Mouse (Mus musculus): Measurements from ENCODE around the gene Gm20425. TPM values are rescaled to one million over a fixed set of nuclear protein-coding genes. Genes with fewer than 3 reads are reported as not detected.

Gene Gm20425
- 4.6 and 4.7 TPM in 2 replicates for polyA plus RNA-seq (2015; fragmentation: Nextera tagmentation; extraction: Ambion mirVana)

DNA sequence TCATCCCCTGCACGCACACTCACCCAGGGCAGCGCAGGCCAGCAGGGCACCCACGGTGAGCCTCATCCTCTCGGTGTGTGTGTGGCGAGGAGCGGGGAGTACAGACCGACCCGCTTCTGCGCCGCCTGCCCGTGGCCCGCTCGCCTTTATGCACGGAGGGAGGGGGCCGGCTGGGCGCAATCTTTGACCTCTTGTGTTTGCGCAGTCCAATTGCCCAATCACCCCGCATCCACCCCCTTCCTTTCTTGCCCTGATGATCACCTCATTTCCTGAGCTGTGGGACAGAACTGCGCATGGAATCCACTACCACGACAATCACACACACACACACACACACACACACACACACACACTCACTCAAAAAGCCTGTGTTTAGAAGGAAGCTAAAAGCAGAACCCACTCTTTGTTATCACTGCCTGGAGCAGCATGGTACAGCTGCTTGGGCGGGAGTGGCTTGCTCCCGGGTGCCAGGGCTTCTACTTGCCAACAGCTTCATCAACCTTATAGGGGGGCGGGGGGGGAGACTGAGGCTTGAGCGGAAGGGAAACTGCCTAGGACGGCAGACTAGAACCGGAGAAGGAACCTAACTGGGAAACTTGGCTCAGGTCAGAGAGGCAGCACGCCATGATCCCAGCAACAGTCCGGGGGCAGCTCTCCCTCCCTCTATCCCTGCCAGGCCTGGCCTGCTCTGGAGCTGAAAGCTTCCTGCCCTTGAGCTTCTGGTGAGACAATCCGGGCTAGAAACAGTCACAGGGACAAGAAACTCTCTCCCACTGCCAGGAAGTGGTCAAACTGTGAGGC, at the start of gene Gm20425, which contains the start of gene Trf:
Gene Gm20425 (minus strand): TSS at position 157 of the 801 bp plus-strand sequence.
Gene Trf (minus strand): TSS at position 294 of the 801 bp plus-strand sequence.
- Histone ChIP-seq H3K4me1 (peaks cover 9% of the 10 kb centered on the region), H3K4me2 (replicated peaks) (peak within 1 kb of the TSS; percentile 31; the same call in 1 of the 2 replicates), H3K27ac (replicated peaks) (peak within 1 kb of the TSS; percentile 56), H3K27me3 (no peaks in the 10 kb centered on the region), H3K9ac (replicated peaks) (no peak within 1 kb of the TSS), H3K4me3 (peak within 1 kb of the TSS; percentile 16; the same call in 1 of the 2 replicates), H3K36me3 (no peaks in the 10 kb centered on the region), H3K9me3 (no peaks in the 10 kb centered on the region)
- 60% methylated on average over 29 of the region's 29 CpGs for WGBS
- ATAC-seq (replicated peaks) = peak; percentile 71; the same call in 1 of the 2 replicates

DNA sequence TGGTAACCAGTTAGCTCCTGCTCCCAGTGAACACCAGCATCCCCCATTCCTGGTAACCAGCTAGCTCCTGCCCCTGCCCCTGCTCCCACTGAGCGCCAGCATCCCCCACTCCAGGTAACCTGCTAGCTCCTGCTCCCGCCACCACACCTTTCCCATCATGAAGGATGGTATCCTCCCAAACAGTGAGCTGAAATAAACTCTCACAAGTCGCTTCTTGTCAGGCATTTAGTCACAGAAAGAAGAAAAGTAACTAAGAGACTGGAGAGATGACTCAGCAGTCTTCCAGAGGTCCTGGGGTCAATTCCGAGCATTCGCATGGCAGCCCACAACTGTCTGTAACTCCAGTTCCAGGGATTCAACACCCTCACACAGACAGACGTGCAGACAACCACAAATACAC, 46.8 kb upstream of the Gm20425 start:
- Histone ChIP-seq H3K27me3 (no peaks in the 10 kb centered on the region), H3K4me1 (no peaks in the 10 kb centered on the region), H3K9ac (replicated peaks) (no peak overlapping the region), H3K36me3 (no peaks in the 10 kb centered on the region), H3K4me3 (no peak overlapping the region), H3K27ac (replicated peaks) (no peak overlapping the region), H3K9me3 (no peaks in the 10 kb centered on the region), H3K4me2 (replicated peaks) (no peak overlapping the region)
- WGBS = 92% methylated on average over 6 of the region's 6 CpGs
- ATAC-seq (replicated peaks) = no peak

DNA sequence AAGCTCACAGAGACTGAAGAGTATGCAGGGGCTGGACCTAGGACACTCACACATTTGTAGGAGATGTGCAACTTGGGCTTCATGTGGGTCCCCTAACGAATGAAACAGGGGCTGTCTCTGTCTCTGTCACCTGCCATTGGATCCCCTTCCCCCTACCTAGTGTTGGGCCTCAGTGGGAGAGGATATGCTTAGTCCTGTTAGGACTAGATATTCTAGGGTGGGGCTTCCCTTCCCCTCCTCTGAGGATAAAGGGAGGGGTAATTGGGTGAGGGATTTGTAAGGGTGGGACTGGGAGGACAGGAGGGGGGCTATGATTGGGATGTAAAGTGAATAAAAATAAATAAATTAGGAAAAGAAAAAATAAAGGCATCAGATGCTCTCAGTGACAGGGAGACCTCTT, 45.6 kb upstream of the Gm20425 start:
- no peak overlapping the region for H3K4me3 ChIP-seq
- ATAC-seq (replicated peaks) = no peak
- H3K27ac ChIP-seq (replicated peaks) = no peak overlapping the region
- H3K4me1 ChIP-seq = peaks cover 5% of the 10 kb centered on the region; the same call in 1 of the 2 replicates
- H3K9me3 ChIP-seq = no peaks in the 10 kb centered on the region
- H3K4me2 ChIP-seq (replicated peaks) = no peak overlapping the region
- 63% methylated on average over 1 of the region's 1 CpGs for WGBS
- H3K36me3 ChIP-seq = no peaks in the 10 kb centered on the region
- no peaks in the 10 kb centered on the region for H3K27me3 ChIP-seq
- H3K9ac ChIP-seq (replicated peaks) = no peak overlapping the region

DNA sequence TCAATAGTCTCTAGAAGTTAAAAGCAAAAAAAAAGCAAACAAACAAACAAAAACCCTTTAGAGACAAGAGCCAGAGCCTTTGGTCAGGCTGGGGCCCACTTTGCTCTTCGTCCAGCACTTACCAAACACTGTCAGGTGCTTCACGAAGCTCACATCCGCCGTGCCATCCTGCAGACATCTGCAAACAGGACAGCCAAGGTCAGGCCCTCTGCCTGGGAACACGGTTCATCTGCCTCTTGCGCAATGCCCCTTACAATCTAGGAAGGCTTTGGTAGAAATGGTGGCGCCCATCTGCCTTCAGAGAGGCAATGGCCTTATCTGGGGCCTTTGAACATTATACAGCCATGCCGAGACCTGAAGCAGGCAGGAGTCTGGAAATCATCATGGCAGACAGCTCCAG, 44.7 kb upstream of the Gm20425 start:
- H3K4me3 ChIP-seq = no peak overlapping the region
- H3K36me3 ChIP-seq = no peaks in the 10 kb centered on the region
- H3K27ac ChIP-seq (replicated peaks) = no peak overlapping the region
- WGBS = 93% methylated on average over 8 of the region's 8 CpGs
- no peak for ATAC-seq (replicated peaks)
- H3K27me3 ChIP-seq = no peaks in the 10 kb centered on the region
- H3K9me3 ChIP-seq = no peaks in the 10 kb centered on the region
- H3K4me2 ChIP-seq (replicated peaks) = no peak overlapping the region
- no peak overlapping the region for H3K9ac ChIP-seq (replicated peaks)
- peaks cover 5% of the 10 kb centered on the region; the same call in 1 of the 2 replicates for H3K4me1 ChIP-seq

DNA sequence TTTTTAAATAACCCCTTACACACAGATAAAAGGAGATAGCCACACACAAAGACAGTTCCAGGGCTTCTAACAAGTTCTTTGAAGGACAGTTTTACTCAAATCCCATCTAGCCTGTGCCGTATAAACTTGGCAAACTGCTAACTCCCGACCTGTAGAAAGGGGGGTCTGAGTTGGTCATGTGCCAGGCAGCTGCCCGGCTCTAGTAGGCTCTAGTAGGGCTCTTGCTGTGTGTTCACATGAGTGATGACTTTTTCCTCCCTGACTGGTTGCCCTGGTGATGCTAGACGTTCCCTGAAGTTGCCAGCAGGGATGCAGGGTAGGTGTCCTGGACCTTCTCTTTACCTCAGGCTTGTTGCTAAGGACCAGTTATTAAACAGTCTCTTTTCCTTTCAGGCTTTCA, 41.0 kb upstream of the Gm20425 start:
- Histone ChIP-seq H3K4me1 (peaks cover 5% of the 10 kb centered on the region; the same call in 1 of the 2 replicates), H3K36me3 (no peaks in the 10 kb centered on the region), H3K4me2 (replicated peaks) (no peak overlapping the region), H3K27me3 (no peaks in the 10 kb centered on the region), H3K9me3 (no peaks in the 10 kb centered on the region), H3K4me3 (no peak overlapping the region), H3K27ac (replicated peaks) (no peak overlapping the region), H3K9ac (replicated peaks) (no peak overlapping the region)
- ATAC-seq (replicated peaks) = no peak
- WGBS = 25% methylated on average over 4 of the region's 4 CpGs

DNA sequence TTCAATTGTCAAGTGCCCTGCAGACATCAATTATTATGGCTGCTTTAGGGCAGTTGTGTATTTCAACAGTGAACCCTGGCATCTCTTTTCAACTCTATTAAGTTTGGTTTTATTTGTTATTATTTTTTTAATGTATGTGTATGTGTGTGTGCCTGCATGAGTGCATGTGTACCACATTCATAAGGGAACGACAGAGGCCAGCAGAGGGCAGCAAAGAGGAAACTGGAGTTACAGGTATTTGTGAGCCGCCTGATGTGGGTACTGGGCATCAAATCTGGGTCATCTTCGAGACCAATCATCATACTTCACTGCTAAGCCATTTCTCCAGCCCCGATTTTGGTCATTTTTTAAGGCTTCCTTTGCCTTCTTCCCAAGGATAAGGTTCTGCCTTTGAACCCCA, 35.7 kb upstream of the Gm20425 start:
- Histone ChIP-seq H3K27me3 (no peaks in the 10 kb centered on the region), H3K36me3 (no peaks in the 10 kb centered on the region), H3K4me2 (replicated peaks) (no peak overlapping the region), H3K9ac (replicated peaks) (no peak overlapping the region), H3K27ac (replicated peaks) (no peak overlapping the region), H3K9me3 (no peaks in the 10 kb centered on the region), H3K4me3 (no peak overlapping the region), H3K4me1 (no peaks in the 10 kb centered on the region)
- no peak for ATAC-seq (replicated peaks)
- whole genome bisulfite sequencing = 92% methylated on average over 4 of the region's 4 CpGs

DNA sequence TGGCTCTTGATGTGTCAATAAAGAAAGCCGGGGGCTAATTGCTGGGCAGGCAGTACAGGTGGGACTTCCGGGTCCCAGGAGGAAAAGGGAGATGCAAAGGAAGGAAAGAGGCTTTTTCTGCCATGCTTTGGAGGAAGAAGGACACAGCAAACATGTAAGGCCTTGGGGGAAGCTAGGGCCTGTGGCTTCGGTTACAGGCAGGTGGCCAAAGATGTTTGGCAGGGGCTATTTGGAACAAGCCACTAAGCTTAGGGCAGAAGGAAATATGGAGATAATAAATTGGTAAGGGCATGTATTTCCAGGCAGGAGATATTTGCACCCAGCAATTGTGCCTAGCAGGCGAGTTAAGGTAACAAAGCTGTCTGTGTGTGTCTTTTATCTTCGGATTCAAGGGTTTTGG, 22.8 kb upstream of the Gm20425 start:
- no peak overlapping the region for H3K4me2 ChIP-seq (replicated peaks)
- no peak for ATAC-seq (replicated peaks)
- no peak overlapping the region for H3K27ac ChIP-seq (replicated peaks)
- H3K36me3 ChIP-seq = no peaks in the 10 kb centered on the region
- H3K4me1 ChIP-seq = no peaks in the 10 kb centered on the region
- H3K4me3 ChIP-seq = no peak overlapping the region
- no peaks in the 10 kb centered on the region for H3K9me3 ChIP-seq
- no peaks in the 10 kb centered on the region for H3K27me3 ChIP-seq
- H3K9ac ChIP-seq (replicated peaks) = no peak overlapping the region
- WGBS = 71% methylated on average over 5 of the region's 5 CpGs

DNA sequence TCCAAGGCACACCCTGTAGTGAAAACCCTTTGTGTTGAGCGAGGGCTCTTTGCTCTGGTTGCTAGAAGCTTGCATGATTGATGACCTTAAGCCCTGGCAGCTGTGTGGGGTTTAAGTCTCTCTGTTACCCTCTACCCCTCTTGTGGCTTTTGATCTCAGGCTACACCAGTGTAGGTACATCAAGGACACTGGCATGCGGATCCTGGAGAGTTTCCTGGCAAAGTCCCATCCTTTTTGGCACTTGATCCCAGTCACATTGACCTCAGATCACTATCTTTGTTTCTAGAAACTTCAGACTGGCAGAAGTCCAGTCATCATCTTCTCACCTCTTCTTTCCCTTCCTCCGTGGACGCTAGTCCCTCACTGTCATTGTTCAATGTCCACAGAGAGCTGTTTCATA, 18.5 kb upstream of the Gm20425 start:
- no peaks in the 10 kb centered on the region for H3K36me3 ChIP-seq
- no peak for ATAC-seq (replicated peaks)
- H3K9me3 ChIP-seq = no peaks in the 10 kb centered on the region
- no peak overlapping the region for H3K4me3 ChIP-seq
- H3K9ac ChIP-seq (replicated peaks) = no peak overlapping the region
- no peaks in the 10 kb centered on the region for H3K27me3 ChIP-seq
- H3K4me2 ChIP-seq (replicated peaks) = no peak overlapping the region
- no peaks in the 10 kb centered on the region for H3K4me1 ChIP-seq
- 64% methylated on average over 4 of the region's 4 CpGs for WGBS
- no peak overlapping the region for H3K27ac ChIP-seq (replicated peaks)

DNA sequence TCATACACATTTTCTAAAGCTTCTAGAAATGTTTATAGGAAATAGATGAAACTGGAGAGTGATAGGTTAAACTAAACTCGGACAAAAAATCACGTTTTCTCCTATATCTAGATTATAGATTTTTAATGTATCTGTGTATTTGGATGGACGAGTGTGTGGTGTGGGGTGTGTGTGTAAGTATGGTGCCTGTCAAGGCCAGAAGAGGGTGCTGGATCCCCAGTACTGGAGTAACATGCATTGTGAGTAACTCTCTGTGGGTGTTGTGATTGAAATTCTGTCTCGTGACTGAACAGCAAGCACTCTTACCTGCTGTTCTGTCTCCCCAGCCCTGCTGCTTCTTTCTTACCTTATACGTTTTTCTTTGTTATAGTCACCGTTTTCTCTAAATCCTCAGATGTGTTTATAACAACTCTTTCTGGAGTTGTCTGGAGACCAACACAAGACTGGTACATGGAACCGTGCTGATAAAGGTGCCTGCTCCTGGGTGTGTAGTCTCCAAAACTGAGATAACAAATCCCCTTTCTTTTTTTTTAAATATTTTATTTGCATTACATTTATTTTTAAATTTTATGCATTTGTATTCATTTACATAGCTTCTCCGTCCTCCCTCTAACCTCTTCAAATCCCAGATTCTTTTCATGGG, 16.5 kb upstream of the Gm20425 start:
- ATAC-seq (replicated peaks) = no peak

DNA sequence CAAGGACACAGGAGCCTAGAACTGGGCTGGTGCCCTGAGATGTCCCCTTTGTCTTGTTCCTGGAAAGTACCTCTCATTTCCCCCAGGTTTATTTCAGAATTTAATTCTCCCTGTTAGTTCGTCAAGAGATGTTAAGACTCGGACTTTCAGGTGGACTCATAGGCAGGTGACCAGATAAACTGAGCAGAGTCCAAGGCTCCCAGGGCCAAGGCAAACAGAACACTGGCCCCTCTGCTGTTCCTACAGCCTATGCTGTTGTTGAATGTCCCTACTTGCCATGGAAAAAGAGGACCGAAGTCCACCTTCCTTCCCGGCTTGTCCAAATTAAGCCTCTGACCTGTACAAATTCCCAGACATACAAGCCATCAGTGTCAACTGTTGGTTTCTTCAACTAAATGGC, 13.5 kb upstream of the Gm20425 start:
- H3K4me2 ChIP-seq (replicated peaks) = no peak overlapping the region
- H3K27me3 ChIP-seq = no peaks in the 10 kb centered on the region
- H3K36me3 ChIP-seq = no peaks in the 10 kb centered on the region
- H3K27ac ChIP-seq (replicated peaks) = no peak overlapping the region
- no peak overlapping the region for H3K9ac ChIP-seq (replicated peaks)
- no peak overlapping the region for H3K4me3 ChIP-seq
- no peaks in the 10 kb centered on the region for H3K4me1 ChIP-seq
- no peak for ATAC-seq (replicated peaks)
- WGBS = 95% methylated on average over 4 of the region's 4 CpGs
- H3K9me3 ChIP-seq = no peaks in the 10 kb centered on the region

More for the DNA sequence above, 16.5 kb upstream of the Gm20425 start:
- Histone ChIP-seq H3K27me3 (no peaks in the 10 kb centered on the region), H3K4me3 (no peak overlapping the region), H3K27ac (replicated peaks) (no peak overlapping the region), H3K9me3 (no peaks in the 10 kb centered on the region), H3K4me1 (no peaks in the 10 kb centered on the region), H3K4me2 (replicated peaks) (no peak overlapping the region), H3K36me3 (no peaks in the 10 kb centered on the region), H3K9ac (replicated peaks) (no peak overlapping the region)
- 86% methylated on average over 8 of the region's 8 CpGs for WGBS

DNA sequence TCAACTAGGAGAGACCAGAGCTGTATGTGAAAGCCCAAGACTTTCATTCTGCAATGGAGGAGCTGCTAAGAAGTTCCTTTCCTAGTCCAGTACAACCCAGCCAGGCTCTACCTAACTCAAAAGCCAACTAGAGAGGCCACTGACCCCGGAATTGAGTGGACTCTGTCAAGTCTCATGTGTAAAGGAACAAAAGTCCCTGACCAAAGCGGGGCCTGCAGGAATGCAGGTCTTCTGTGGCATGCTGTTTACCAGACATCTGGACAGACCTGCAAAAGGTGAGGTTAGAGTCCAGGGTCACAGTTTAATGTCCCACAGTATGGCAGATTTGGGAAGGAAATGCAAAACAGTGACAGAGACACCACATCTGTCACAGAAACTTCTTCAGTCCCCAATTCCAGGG, 11.1 kb upstream of the Gm20425 start:
- H3K4me3 ChIP-seq = no peak overlapping the region
- 86% methylated on average over 2 of the region's 2 CpGs for WGBS
- H3K27me3 ChIP-seq = no peaks in the 10 kb centered on the region
- H3K4me2 ChIP-seq (replicated peaks) = no peak overlapping the region
- ATAC-seq (replicated peaks) = no peak
- no peaks in the 10 kb centered on the region for H3K9me3 ChIP-seq
- no peaks in the 10 kb centered on the region for H3K4me1 ChIP-seq
- H3K36me3 ChIP-seq = no peaks in the 10 kb centered on the region
- no peak overlapping the region for H3K27ac ChIP-seq (replicated peaks)
- no peak overlapping the region for H3K9ac ChIP-seq (replicated peaks)

DNA sequence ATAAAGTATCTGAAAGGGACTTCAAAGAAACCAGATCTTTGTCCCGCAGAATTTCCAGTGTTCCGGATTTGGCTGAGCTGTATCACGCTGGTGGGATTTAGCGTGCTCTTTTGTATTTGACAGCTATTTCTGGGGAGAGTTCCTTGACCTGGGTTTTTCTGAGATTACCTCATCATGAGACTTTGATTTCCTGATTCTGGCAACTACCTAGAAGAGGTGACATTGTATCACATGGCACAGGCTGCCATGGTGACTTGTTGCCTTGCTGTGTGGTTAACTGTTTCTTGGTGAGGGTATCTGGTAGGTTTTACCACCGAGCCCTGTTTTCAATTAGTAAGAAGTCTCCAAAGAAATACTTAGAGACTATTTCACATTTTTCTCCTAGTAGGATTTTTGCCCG, 9.4 kb upstream of the Gm20425 start:
- no peak overlapping the region for H3K27ac ChIP-seq (replicated peaks)
- no peak overlapping the region for H3K4me2 ChIP-seq (replicated peaks)
- no peak for ATAC-seq (replicated peaks)
- H3K36me3 ChIP-seq = no peaks in the 10 kb centered on the region
- H3K4me3 ChIP-seq = no peak overlapping the region
- no peak overlapping the region for H3K9ac ChIP-seq (replicated peaks)
- no peaks in the 10 kb centered on the region for H3K27me3 ChIP-seq
- no peaks in the 10 kb centered on the region for H3K4me1 ChIP-seq
- no peaks in the 10 kb centered on the region for H3K9me3 ChIP-seq
- WGBS = 87% methylated on average over 6 of the region's 6 CpGs

Data from forebrain, embryonic 15.5 days (tissue).